ENCODE assay signal across 20 mouse cellular contexts in genomic region chr4:106370013-106370412, GRCm38 (mm10).
"Had no signal": no experiment of that assay in that cellular context is flagged by ENCODE, and none has a peak within 500 bp of the region (broad histone marks: within the 10 kb centered on the region; RNA-seq: fewer than 3 reads in every experiment).

No protein-coding gene starts in this region.

- H3K4me3 ChIP-seq: kidney, embryonic 15.5 days; left cerebral cortex, adult 2 months; liver, embryonic 12.5 days; liver, embryonic 15.5 days; midbrain, embryonic 12.5 days; midbrain, embryonic 15.5 days; neural tube, embryonic 12.5 days; neural tube, embryonic 15.5 days; stomach, embryonic 15.5 days had no signal

- H3K4me1 ChIP-seq: kidney, embryonic 15.5 days; liver, embryonic 12.5 days; liver, embryonic 15.5 days; midbrain, embryonic 12.5 days; midbrain, embryonic 15.5 days; neural tube, embryonic 12.5 days; neural tube, embryonic 15.5 days; stomach, embryonic 15.5 days had no signal

- H3K4me2 ChIP-seq: kidney, embryonic 15.5 days; liver, embryonic 12.5 days; liver, embryonic 15.5 days; midbrain, embryonic 12.5 days; midbrain, embryonic 15.5 days; neural tube, embryonic 12.5 days; neural tube, embryonic 15.5 days; stomach, embryonic 15.5 days had no signal

- H3K27ac ChIP-seq: kidney, embryonic 15.5 days; left cerebral cortex, adult 2 months; liver, embryonic 12.5 days; liver, embryonic 15.5 days; midbrain, embryonic 12.5 days; midbrain, embryonic 15.5 days; neural tube, embryonic 12.5 days; neural tube, embryonic 15.5 days; stomach, embryonic 15.5 days had no signal

- ATAC-seq: liver, embryonic 12.5 days; lung, postnatal 0 days; midbrain, embryonic 15.5 days had no signal

- H3K27me3 ChIP-seq: kidney, embryonic 15.5 days; liver, embryonic 12.5 days; liver, embryonic 15.5 days; midbrain, embryonic 12.5 days; midbrain, embryonic 15.5 days; neural tube, embryonic 12.5 days; neural tube, embryonic 15.5 days; stomach, embryonic 15.5 days had no signal

- H3K9me3 ChIP-seq: kidney, embryonic 15.5 days; liver, embryonic 12.5 days; liver, embryonic 15.5 days; midbrain, embryonic 12.5 days; midbrain, embryonic 15.5 days; neural tube, embryonic 12.5 days; neural tube, embryonic 15.5 days; stomach, embryonic 15.5 days had no signal

- H3K9ac ChIP-seq: kidney, embryonic 15.5 days; liver, embryonic 12.5 days; liver, embryonic 15.5 days; midbrain, embryonic 12.5 days; midbrain, embryonic 15.5 days; neural tube, embryonic 12.5 days; neural tube, embryonic 15.5 days; stomach, embryonic 15.5 days had no signal

- DNase-seq: kidney, adult 11 months; kidney, adult 8-10 months; kidney, postnatal 10 days; kidney, postnatal 36 days; layer of hippocampus, postnatal 36 days; lung, adult 2 months; right cerebral cortex, adult 18-20 months; right cerebral cortex, postnatal 25 days; spleen, adult 18-20 months; thymus, postnatal 36 days had no signal
